Mouse (Mus musculus): ENCODE data around the gene Trabd2b. TPM values are rescaled to one million over a fixed set of nuclear protein-coding genes. Genes with fewer than 3 reads are reported as not detected.

Gene Trabd2b
- 0.08 TPM in 1 of 2 replicates, not detected in the other for polyA plus RNA-seq (2012; ENCODE audit: insufficient read depth, insufficient read length, missing spikeins)

DNA sequence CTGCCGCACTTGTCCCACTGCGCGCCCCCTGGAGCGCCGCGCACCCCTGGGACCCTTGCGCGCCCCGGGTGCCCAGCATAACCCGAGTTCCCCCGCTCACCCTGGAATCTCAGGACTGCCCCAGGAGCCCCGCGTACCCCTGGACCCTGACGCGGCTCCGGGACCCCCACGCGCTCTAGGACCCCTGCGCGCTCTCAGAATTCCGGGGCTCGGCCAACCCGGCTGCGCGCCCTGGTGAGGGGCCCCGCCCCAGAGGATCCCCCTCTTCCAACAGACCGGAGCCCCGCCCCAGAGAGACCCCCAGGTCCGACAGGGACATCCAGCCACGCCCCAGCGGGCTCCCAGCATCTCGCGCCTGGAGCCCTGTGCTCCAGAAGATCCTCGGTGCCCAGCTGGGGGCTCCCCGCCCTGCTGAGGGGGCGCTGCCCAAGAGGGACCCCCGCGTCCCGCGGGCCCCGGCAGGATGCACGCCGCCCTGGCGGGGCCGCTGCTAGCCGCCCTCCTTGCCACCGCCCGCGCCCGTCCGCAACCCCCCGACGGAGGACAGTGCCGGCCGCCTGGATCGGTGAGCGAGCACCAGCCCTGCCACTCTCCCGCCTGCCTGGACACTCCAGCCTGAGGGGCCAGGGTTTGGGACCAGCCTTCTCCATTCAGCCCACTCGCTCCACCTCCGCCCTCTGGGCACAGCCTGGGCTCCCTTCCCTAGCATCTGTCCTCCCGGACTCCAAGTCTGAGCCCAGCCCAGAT, at the start of gene Trabd2b:
Gene Trabd2b (plus strand): TSS at position 370 of the 747 bp plus-strand sequence.
- Histone ChIP-seq H3K27ac (ENCODE audit: insufficient read depth, low read depth, low read length) (no peak within 1 kb of the TSS), H3K4me1 (ENCODE audit: control insufficient read depth, insufficient read depth, low read length) (no peaks in the 10 kb centered on the region), H3K4me3 (ENCODE audit: insufficient read depth, low read length) (peak within 1 kb of the TSS; percentile 5; the same call in 1 of the 2 replicates)
- TF ChIP-seq POLR2A (IDR thresholded peaks at IDR 0.05; ENCODE audit: borderline replicate concordance, low read depth, low read length): no peak
- TF ChIP-seq CTCF (IDR thresholded peaks at IDR 0.05; ENCODE audit: low read depth, low read length): no peak

DNA sequence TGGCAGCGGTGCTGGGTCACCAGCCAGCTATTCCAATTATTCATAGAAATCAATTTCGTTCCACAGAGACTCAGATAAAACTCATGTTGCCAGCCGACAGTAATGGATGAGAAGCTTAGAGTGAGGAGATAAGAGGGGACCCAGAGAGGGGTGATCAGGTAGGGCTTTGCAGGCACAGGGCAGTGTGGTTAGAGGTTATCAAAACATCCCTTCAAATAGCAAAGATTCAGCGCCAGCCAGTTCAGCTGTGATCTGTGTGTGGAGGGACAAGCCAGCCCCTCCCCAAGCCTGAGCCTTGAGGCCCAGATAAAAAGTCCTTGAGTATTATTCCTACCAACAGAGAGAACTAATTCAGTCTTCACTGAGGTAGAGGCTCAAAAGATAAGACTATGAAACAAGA, 49.1 kb upstream of the Trabd2b start:
- TF ChIP-seq POLR2A (IDR thresholded peaks at IDR 0.05; ENCODE audit: borderline replicate concordance, low read depth, low read length) (no peak), CTCF (IDR thresholded peaks at IDR 0.05; ENCODE audit: low read depth, low read length) (no peak)
- H3K4me1 ChIP-seq (ENCODE audit: control insufficient read depth, insufficient read depth, low read length): no peaks in the 10 kb centered on the region

DNA sequence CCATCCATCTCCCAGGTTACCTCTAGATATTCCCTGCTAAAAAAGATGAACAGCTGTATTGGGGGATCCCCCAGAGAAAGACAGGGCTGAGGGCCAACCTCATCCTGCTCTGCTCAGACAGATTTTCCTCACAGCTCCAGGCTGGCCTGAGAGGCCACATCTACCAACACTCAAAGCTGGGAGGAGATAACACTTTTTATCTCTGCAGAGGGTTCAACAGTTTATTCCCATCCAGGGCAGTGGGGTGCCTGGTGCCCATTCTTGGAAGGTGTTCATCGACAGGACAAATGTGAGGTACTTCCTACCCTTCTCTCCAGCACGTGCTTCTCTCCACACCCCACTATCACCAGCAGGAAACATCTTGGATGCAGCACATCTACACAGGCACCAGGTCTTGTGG, 47.6 kb upstream of the Trabd2b start:
- H3K4me3 ChIP-seq (ENCODE audit: insufficient read depth, low read length): no peak overlapping the region
- H3K27ac ChIP-seq (ENCODE audit: insufficient read depth, low read depth, low read length): no peak overlapping the region
- no peak for TF ChIP-seq CTCF (IDR thresholded peaks at IDR 0.05; ENCODE audit: low read depth, low read length)
- no peak for TF ChIP-seq POLR2A (IDR thresholded peaks at IDR 0.05; ENCODE audit: borderline replicate concordance, low read depth, low read length)
- H3K4me1 ChIP-seq (ENCODE audit: control insufficient read depth, insufficient read depth, low read length): no peaks in the 10 kb centered on the region

More for the DNA sequence above, 49.1 kb upstream of the Trabd2b start:
- Histone ChIP-seq H3K27ac (ENCODE audit: insufficient read depth, low read depth, low read length) (no peak overlapping the region), H3K4me3 (ENCODE audit: insufficient read depth, low read length) (no peak overlapping the region)

DNA sequence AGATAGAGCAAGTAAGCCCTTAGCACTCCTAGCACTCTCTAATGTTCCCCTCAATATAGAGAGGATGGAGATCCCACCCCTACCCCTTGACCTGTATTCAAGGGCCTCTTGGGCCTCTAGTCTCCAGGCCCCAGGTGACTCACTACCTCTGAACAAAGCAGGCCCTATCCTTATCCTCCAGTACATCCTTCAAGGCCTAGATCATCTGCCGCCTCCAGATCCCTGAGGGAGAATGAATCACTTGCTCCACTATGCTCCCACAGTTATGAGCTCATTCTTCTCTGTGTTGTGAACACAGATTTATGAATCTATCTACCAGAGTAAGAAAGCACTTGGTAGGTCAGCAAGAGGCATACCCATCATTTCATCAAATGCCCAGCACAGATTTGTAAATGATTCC, 46.7 kb upstream of the Trabd2b start:
- no peaks in the 10 kb centered on the region for H3K4me1 ChIP-seq (ENCODE audit: control insufficient read depth, insufficient read depth, low read length)
- H3K27ac ChIP-seq (ENCODE audit: insufficient read depth, low read depth, low read length): no peak overlapping the region
- TF ChIP-seq CTCF (IDR thresholded peaks at IDR 0.05; ENCODE audit: low read depth, low read length): no peak
- no peak for TF ChIP-seq POLR2A (IDR thresholded peaks at IDR 0.05; ENCODE audit: borderline replicate concordance, low read depth, low read length)
- no peak overlapping the region for H3K4me3 ChIP-seq (ENCODE audit: insufficient read depth, low read length)

DNA sequence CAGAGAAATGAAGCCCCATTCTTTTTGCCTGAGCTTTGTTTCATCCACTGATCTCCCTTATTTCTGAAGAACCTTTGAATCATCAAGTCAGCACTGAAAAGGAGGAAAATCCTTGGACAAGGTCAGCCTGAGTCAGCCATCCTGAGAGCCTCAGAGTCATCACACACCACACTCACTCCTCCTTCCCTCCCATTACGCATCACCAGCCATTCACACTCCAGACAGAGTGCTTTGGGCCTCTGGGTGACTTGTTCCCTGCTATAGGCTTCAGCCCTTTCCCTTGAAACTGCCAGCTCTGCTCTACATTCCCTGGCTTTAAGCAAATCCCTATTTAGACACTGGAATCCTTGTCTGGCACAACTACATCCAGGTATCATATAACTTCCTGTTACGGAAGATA, 45.2 kb upstream of the Trabd2b start:
- no peak overlapping the region for H3K4me3 ChIP-seq (ENCODE audit: insufficient read depth, low read length)
- no peak for TF ChIP-seq CTCF (IDR thresholded peaks at IDR 0.05; ENCODE audit: low read depth, low read length)
- no peak for TF ChIP-seq POLR2A (IDR thresholded peaks at IDR 0.05; ENCODE audit: borderline replicate concordance, low read depth, low read length)
- no peak overlapping the region for H3K27ac ChIP-seq (ENCODE audit: insufficient read depth, low read depth, low read length)
- H3K4me1 ChIP-seq (ENCODE audit: control insufficient read depth, insufficient read depth, low read length): no peaks in the 10 kb centered on the region

DNA sequence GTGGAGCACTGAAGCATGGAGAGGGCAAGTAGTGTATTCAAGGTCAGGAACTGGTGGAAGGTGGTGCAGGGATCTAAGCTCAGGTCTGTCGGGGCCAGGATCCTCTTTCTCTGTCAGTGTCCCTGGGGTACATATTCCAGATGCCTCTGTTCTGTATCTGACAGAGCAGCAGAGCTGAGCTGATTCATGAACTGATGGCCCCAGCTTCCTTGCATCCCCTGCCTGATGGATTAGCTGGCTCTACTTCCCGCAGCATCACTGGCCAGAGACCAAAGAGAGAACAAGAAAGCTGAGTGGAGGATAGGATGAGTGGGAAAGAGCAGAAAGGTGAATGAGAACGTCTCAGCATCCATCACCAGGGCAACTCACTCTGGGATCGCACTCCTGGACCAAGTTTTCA, 41.5 kb upstream of the Trabd2b start:
- Histone ChIP-seq H3K4me3 (ENCODE audit: insufficient read depth, low read length) (no peak overlapping the region), H3K27ac (ENCODE audit: insufficient read depth, low read depth, low read length) (no peak overlapping the region), H3K4me1 (ENCODE audit: control insufficient read depth, insufficient read depth, low read length) (no peaks in the 10 kb centered on the region)
- no peak for TF ChIP-seq POLR2A (IDR thresholded peaks at IDR 0.05; ENCODE audit: borderline replicate concordance, low read depth, low read length)
- TF ChIP-seq CTCF (IDR thresholded peaks at IDR 0.05; ENCODE audit: low read depth, low read length): no peak

DNA sequence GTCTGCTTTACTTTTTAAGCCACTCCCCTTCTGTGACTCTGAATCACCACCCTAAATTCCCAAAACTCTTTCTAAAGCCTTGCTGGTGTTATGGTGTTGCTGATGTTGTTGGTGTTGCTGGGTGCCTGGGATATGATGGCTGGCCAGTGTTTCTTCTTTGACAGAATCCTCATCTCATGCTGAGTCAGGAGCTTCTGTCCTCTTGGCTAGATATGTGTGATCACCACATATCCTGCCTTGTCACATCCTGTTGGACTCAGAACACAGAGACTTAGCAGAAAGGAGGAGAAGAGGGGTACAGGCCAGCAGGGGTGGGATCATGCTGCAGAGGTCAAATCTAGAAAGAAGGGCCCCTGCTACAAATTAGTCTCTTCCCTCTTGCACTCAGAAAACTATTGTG, 40.9 kb upstream of the Trabd2b start:
- Histone ChIP-seq H3K4me1 (ENCODE audit: control insufficient read depth, insufficient read depth, low read length) (no peaks in the 10 kb centered on the region), H3K27ac (ENCODE audit: insufficient read depth, low read depth, low read length) (no peak overlapping the region), H3K4me3 (ENCODE audit: insufficient read depth, low read length) (no peak overlapping the region)
- no peak for TF ChIP-seq POLR2A (IDR thresholded peaks at IDR 0.05; ENCODE audit: borderline replicate concordance, low read depth, low read length)
- no peak for TF ChIP-seq CTCF (IDR thresholded peaks at IDR 0.05; ENCODE audit: low read depth, low read length)

DNA sequence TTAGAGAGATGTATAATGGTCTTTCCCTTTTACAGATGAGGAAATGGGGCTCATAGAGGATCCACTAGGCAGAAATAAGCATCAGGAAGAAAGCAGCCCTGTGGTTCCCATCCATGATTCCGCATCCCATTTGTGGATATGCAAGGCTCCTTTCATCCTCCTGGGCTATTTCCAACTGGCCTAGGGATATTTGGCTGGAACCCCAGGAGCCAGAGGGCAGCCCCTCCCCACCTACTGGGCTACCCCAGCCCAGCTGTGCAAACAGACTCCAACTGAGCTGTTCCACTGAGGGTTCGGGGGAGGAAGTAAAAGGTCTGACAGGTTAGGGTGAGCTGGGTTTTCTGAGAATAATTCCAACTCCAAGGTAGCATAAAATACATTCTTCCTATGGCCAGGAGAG, 39.5 kb upstream of the Trabd2b start:
- no peak overlapping the region for H3K4me3 ChIP-seq (ENCODE audit: insufficient read depth, low read length)
- H3K4me1 ChIP-seq (ENCODE audit: control insufficient read depth, insufficient read depth, low read length): no peaks in the 10 kb centered on the region
- H3K27ac ChIP-seq (ENCODE audit: insufficient read depth, low read depth, low read length): no peak overlapping the region
- TF ChIP-seq CTCF (IDR thresholded peaks at IDR 0.05; ENCODE audit: low read depth, low read length): no peak
- TF ChIP-seq POLR2A (IDR thresholded peaks at IDR 0.05; ENCODE audit: borderline replicate concordance, low read depth, low read length): no peak

DNA sequence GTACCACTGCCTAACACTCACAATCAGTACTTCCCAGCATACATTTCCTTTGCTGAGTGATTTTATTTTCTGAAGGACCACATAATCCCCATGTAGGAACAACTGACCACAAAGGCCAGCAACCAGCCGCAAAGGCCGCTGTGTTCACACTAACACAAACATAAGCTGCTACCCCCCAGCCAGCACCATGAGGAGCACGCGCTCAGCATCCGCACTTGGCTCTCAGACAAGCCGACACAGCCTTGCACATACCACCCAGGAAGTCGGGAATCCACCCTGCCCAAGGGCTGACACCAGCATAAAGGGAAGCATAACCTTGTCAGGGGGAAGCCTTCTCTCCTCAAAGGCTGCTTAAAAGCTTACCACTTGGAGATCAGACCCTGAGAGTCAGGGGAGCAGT, 38.7 kb upstream of the Trabd2b start:
- no peak overlapping the region for H3K27ac ChIP-seq (ENCODE audit: insufficient read depth, low read depth, low read length)
- no peak for TF ChIP-seq CTCF (IDR thresholded peaks at IDR 0.05; ENCODE audit: low read depth, low read length)
- no peak for TF ChIP-seq POLR2A (IDR thresholded peaks at IDR 0.05; ENCODE audit: borderline replicate concordance, low read depth, low read length)
- H3K4me3 ChIP-seq (ENCODE audit: insufficient read depth, low read length): no peak overlapping the region
- no peaks in the 10 kb centered on the region for H3K4me1 ChIP-seq (ENCODE audit: control insufficient read depth, insufficient read depth, low read length)

DNA sequence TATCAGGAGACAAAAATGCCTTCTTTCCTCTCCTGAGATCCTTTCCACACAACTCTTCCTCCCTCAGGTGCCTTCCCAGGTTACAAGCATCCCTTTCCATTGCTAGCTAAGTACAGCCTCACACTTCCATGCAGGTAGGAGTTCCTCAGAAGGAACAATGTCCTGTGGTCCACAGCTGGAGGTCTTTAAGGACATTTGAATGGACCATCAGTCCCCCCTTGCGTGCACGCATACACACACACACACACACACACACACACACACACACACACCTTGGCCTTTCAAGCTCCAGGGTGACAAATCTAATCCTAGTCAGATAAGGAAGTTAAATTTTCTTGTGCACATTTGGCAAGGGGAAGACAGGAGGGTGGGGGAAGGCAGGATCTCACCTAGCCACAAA, 36.9 kb upstream of the Trabd2b start:
- Histone ChIP-seq H3K27ac (ENCODE audit: insufficient read depth, low read depth, low read length) (no peak overlapping the region), H3K4me1 (ENCODE audit: control insufficient read depth, insufficient read depth, low read length) (no peaks in the 10 kb centered on the region)
- TF ChIP-seq CTCF (IDR thresholded peaks at IDR 0.05; ENCODE audit: low read depth, low read length) (no peak), POLR2A (IDR thresholded peaks at IDR 0.05; ENCODE audit: borderline replicate concordance, low read depth, low read length) (no peak)

More for the DNA sequence above, 36.9 kb upstream of the Trabd2b start:
- H3K4me3 ChIP-seq (ENCODE audit: insufficient read depth, low read length): no peak overlapping the region
